Mouse (Mus musculus) activated CD4-positive, CD25-positive, alpha-beta regulatory T cell, adult 4 months (primary cell): ENCODE results near the gene Spg7. TPM values are rescaled to one million over a fixed set of nuclear protein-coding genes. Genes with fewer than 3 reads are reported as not detected.

Experiments
- ATAC-seq: one replicate; pipeline ENCODE4 v1.8.0; 2017
- polyA plus RNA-seq, 2 experiments: library from polyadenylated mRNA; unstranded; fragments of 100-300 nt; shearing (Covaris generic); gene quantifications; one replicate each; pipeline ENCODE4 v1.2.1; 2017

The Spg7 gene
- polyA plus RNA-seq, 2 experiments from 2014 or later: 11.4 to 21.1 TPM

GRCm38 (mm10) chr8:123135406-123135805, 72.7 kb downstream of the Spg7 start:
- ATAC-seq: no peak

GRCm38 (mm10) chr8:123135806-123136205, 73.1 kb downstream of the Spg7 start:
- no peak for ATAC-seq

- no peak for ATAC-seq
Measured at GRCm38 (mm10) chr8:123136287-123136686, 73.5 kb downstream of the Spg7 start.

- ATAC-seq: no peak
Measured at GRCm38 (mm10) chr8:123137645-123138077, 74.9 kb downstream of the Spg7 start.

GRCm38 (mm10) chr8:123138741-123139140, 76.0 kb downstream of the Spg7 start:
- no peak for ATAC-seq

- no peak for ATAC-seq
Measured at GRCm38 (mm10) chr8:123141741-123142462, 79.2 kb downstream of the Spg7 start.

- no peak for ATAC-seq
Measured at GRCm38 (mm10) chr8:123145279-123145678, 82.5 kb downstream of the Spg7 start.

GRCm38 (mm10) chr8:123146390-123146789, 83.6 kb downstream of the Spg7 start:
- ATAC-seq: no peak

Other genes with a start within 250 kb of the Spg7 start
- gene Cdh15, start 215.0 kb upstream of the Spg7 start, polyA plus RNA-seq: under 1 TPM; 0.14 to 0.26 TPM
- 10 to 100 TPM; 75.8 to 77.3 TPM for gene Ankrd11, start 20.7 kb upstream of the Spg7 start, polyA plus RNA-seq
- gene Rpl13, start 39.4 kb downstream of the Spg7 start, polyA plus RNA-seq: 1,000 to 10,000 TPM; 2,503 to 2,608 TPM
- 1 to 10 TPM in 1 of 2 experiments, under 1 TPM in 1; 0.65 to 2.2 TPM for gene Cpne7, start 54.4 kb downstream of the Spg7 start, polyA plus RNA-seq
- not detected for gene Sult5a1, start 95.4 kb downstream of the Spg7 start, polyA plus RNA-seq
- not detected for gene Dpep1, start 123.3 kb downstream of the Spg7 start, polyA plus RNA-seq
- gene Chmp1a, start 149.8 kb downstream of the Spg7 start, polyA plus RNA-seq: 100 to 1,000 TPM; 108 to 109 TPM
- not detected for gene Spata33, start 149.9 kb downstream of the Spg7 start, polyA plus RNA-seq
- gene Cdk10, start 161.9 kb downstream of the Spg7 start, polyA plus RNA-seq: 10 to 100 TPM; 12.0 to 21.3 TPM
- gene Spata2l, start 173.3 kb downstream of the Spg7 start, polyA plus RNA-seq: 1 to 10 TPM; 7.7 to 8.8 TPM
- gene Zfp276, start 191.3 kb downstream of the Spg7 start, polyA plus RNA-seq: 1 to 10 TPM; 3.6 to 4.7 TPM
- gene Vps9d1, start 191.4 kb downstream of the Spg7 start, polyA plus RNA-seq: 1 to 10 TPM; 7.1 to 7.2 TPM